Mouse (Mus musculus) right cerebral cortex, postnatal 36 days (tissue): ENCODE data around the gene Capn7.

ENCODE experiments used
- DNase-seq, 2 experiments: peaks; one replicate each; pipeline ENCODE4 v3.0.0; 2022; ENCODE audit warnings: low spot score in 2 of 2, mixed read lengths in 1 of 2

Capn7 gene

GRCm38 (mm10) chr14:31414235-31414966, 78.0 kb downstream of the Capn7 start:
- DNase-seq = no peak

GRCm38 (mm10) chr14:31414967-31415376, 78.5 kb downstream of the Capn7 start:
- no peak for DNase-seq

GRCm38 (mm10) chr14:31416411-31416810, 80.0 kb downstream of the Capn7 start:
- DNase-seq = no peak

- DNase-seq = no peak
Observed at GRCm38 (mm10) chr14:31416835-31417549, 80.6 kb downstream of the Capn7 start.

GRCm38 (mm10) chr14:31419279-31419678, 82.8 kb downstream of the Capn7 start:
- DNase-seq = no peak

DNA sequence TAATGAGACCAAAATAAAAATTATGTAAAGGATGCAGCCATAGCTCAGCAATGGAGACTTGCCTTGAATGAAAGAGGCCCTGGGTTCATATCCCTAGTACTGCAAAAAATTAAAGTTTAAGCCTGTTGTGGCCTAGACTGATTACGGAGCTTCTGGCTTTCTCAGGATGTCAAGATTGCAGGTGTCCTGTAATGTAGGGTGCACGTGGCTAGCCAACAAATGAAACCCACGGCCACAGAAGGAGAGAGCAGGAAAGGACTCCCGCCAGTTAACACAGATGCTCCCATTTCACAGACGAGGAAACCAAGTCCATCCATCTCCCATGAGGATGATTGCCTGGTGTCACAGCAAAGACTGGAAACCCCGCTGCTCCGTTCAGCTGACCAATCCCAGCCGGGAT, 83.7 kb downstream of the Capn7 start:
- DNase-seq = no peak

GRCm38 (mm10) chr14:31420562-31420961, 84.1 kb downstream of the Capn7 start:
- no peak for DNase-seq

- DNase-seq = no peak
Observed at GRCm38 (mm10) chr14:31420985-31421384, 84.5 kb downstream of the Capn7 start.
